Mouse (Mus musculus): ENCODE measurements around the gene Hist1h1c. TPM values are rescaled to one million over a fixed set of nuclear protein-coding genes. Genes with fewer than 3 reads are reported as not detected.
A peak's percentile ranks its signal among the peaks of the same experiment; 100 is the strongest.
"Not testable (repeated sequence)": the region's sequence is repeated elsewhere in the genome, so short reads cannot be mapped to it uniquely, and the experiment has no call there.

Hist1h1c gene
- total RNA-seq, 1 experiment from 2014 or later = 712 TPM

GRCm38 (mm10) chr13:23757211-23757773, 18.7 kb downstream of the Hist1h1c start:
- ATAC-seq (ENCODE audit: extremely low read depth, insufficient number of reproducible peaks, low FRiP score, poor library complexity, severe bottlenecking) = no peak

GRCm38 (mm10) chr13:23757921-23758320, 19.3 kb downstream of the Hist1h1c start:
- ATAC-seq (ENCODE audit: extremely low read depth, insufficient number of reproducible peaks, low FRiP score, poor library complexity, severe bottlenecking) = no peak

GRCm38 (mm10) chr13:23759251-23759771, 20.7 kb downstream of the Hist1h1c start:
- ATAC-seq (ENCODE audit: extremely low read depth, insufficient number of reproducible peaks, low FRiP score, poor library complexity, severe bottlenecking) = no peak

GRCm38 (mm10) chr13:23759916-23760239, 21.3 kb downstream of the Hist1h1c start:
- no peak for ATAC-seq (ENCODE audit: extremely low read depth, insufficient number of reproducible peaks, low FRiP score, poor library complexity, severe bottlenecking)

- ATAC-seq (ENCODE audit: extremely low read depth, insufficient number of reproducible peaks, low FRiP score, poor library complexity, severe bottlenecking) = no peak
Measured at GRCm38 (mm10) chr13:23760240-23760971, 21.8 kb downstream of the Hist1h1c start.

GRCm38 (mm10) chr13:23760972-23761864, 22.6 kb downstream of the Hist1h1c start, which contains the start of gene Hist1h4a:
TSS of gene Hist1h4a (minus strand) at chr13:23761230.
- ATAC-seq (ENCODE audit: extremely low read depth, insufficient number of reproducible peaks, low FRiP score, poor library complexity, severe bottlenecking) = peak; percentile 40

GRCm38 (mm10) chr13:23761871-23762821, 23.5 kb downstream of the Hist1h1c start, which contains the start of gene Hist1h3a:
TSS of gene Hist1h3a (minus strand) at chr13:23762386.
- peak; percentile 68 for ATAC-seq (ENCODE audit: extremely low read depth, insufficient number of reproducible peaks, low FRiP score, poor library complexity, severe bottlenecking)

GRCm38 (mm10) chr13:23763242-23763585, 24.6 kb downstream of the Hist1h1c start:
- ATAC-seq (ENCODE audit: extremely low read depth, insufficient number of reproducible peaks, low FRiP score, poor library complexity, severe bottlenecking) = no peak

GRCm38 (mm10) chr13:23763586-23764323, 25.1 kb downstream of the Hist1h1c start, which contains the start of gene Hist1h1a:
TSS of gene Hist1h1a (plus strand) at chr13:23763666.
- peak; percentile 69 for ATAC-seq (ENCODE audit: extremely low read depth, insufficient number of reproducible peaks, low FRiP score, poor library complexity, severe bottlenecking)

GRCm38 (mm10) chr13:23764324-23765171, 25.9 kb downstream of the Hist1h1c start:
- ATAC-seq (ENCODE audit: extremely low read depth, insufficient number of reproducible peaks, low FRiP score, poor library complexity, severe bottlenecking) = no peak

GRCm38 (mm10) chr13:23765172-23765513, 26.5 kb downstream of the Hist1h1c start:
- no peak for ATAC-seq (ENCODE audit: extremely low read depth, insufficient number of reproducible peaks, low FRiP score, poor library complexity, severe bottlenecking)

- no peak for ATAC-seq (ENCODE audit: extremely low read depth, insufficient number of reproducible peaks, low FRiP score, poor library complexity, severe bottlenecking)
Measured at GRCm38 (mm10) chr13:23766772-23767171, 28.2 kb downstream of the Hist1h1c start.

GRCm38 (mm10) chr13:23768834-23769397, 30.3 kb downstream of the Hist1h1c start:
- 0 out of 2 replicates have a peak, but pooled peaks have one; percentile 23 for ATAC-seq (ENCODE audit: extremely low read depth, insufficient number of reproducible peaks, low FRiP score, poor library complexity, severe bottlenecking)

GRCm38 (mm10) chr13:23769613-23770012, 31.0 kb downstream of the Hist1h1c start, which contains the start of gene Trim38:
TSS of gene Trim38 (plus strand) at chr13:23769913.
- not testable (repeated sequence) for ATAC-seq (ENCODE audit: extremely low read depth, insufficient number of reproducible peaks, low FRiP score, poor library complexity, severe bottlenecking)

GRCm38 (mm10) chr13:23772561-23773313, 34.1 kb downstream of the Hist1h1c start:
- ATAC-seq (ENCODE audit: extremely low read depth, insufficient number of reproducible peaks, low FRiP score, poor library complexity, severe bottlenecking) = no peak

GRCm38 (mm10) chr13:23778339-23778738, 39.7 kb downstream of the Hist1h1c start:
- ATAC-seq (ENCODE audit: extremely low read depth, insufficient number of reproducible peaks, low FRiP score, poor library complexity, severe bottlenecking) = no peak
